Mouse (Mus musculus) CD4-positive helper T cell, adult 2 months (primary cell): ENCODE results near the gene Mcu.

ENCODE experiments used
- DNase-seq: peaks from one replicate; pipeline ENCODE4 v3.0.0-alpha.2; 2012; ENCODE audit warnings: low read depth, missing footprints, low spot score

The Mcu gene

GRCm38 (mm10) chr10:59430701-59431218, 185.7 kb downstream of the Mcu start:
- DNase-seq, result peak; percentile 71

GRCm38 (mm10) chr10:59429448-59430135, 186.9 kb downstream of the Mcu start:
- no peak for DNase-seq

GRCm38 (mm10) chr10:59426371-59426770, 190.1 kb downstream of the Mcu start:
- no peak for DNase-seq

DNA sequence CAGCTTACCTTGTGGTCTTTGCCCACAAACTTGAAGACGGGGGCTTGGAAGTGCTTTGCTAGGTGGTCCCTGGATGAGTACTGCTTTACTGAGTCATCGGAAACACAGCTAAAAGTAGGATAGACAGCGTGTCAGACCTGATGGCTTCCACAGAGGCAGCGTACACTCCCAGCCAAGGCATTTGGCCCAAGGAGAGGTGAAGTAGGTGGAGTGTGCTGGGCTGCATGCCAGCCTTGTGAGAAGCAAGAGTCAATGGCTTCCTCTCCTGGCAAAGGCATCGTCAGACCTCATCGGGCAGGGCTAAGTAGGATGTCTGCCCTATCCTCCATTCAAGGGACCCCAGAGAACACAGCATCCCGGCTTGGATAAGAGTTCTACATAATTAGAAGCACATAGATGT, 191.1 kb downstream of the Mcu start:
- no peak for DNase-seq

GRCm38 (mm10) chr10:59424453-59424852, 192.0 kb downstream of the Mcu start:
- DNase-seq, result no peak

- no peak for DNase-seq
Measured at GRCm38 (mm10) chr10:59419516-59419915, 197.0 kb downstream of the Mcu start.

DNA sequence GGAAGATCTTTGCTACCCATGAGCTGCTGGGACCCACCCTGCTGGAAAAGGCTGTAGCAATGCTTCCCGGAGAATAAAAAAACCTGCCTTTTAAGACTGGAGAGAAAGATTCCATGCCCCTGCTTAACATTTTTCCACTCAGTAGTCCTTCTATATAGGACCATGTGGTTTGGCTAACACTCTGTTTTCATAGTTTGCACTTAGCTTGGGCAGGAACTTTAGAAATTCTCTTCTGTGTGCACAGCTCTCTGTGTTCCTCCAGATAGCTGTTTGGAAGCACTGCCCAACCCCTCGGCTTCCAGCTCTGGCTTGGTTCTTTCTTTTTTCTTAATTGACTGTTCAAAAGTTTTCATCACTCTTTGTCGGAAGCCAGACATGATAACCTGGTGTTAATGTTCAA, 199.9 kb downstream of the Mcu start:
- no peak for DNase-seq

DNA sequence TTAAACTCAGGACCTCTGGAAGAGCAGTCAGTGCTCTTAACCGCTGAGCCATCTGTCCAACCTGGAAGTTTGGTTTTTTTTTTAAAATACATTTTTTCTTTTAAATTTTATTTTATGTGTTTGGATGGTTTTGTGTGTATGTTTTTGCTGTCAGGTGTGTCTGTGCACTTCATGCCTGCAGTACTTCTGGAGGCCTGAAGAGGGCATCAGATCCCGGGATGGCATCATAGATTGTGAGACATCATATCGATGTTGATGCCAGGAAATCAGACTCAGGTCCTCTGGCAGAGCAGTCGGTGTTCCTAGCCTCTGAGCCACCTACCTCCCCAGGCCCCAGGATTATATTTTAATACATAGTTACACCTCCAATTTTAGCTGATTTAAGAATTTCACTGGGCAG, 202.8 kb downstream of the Mcu start:
- DNase-seq, result no peak

DNA sequence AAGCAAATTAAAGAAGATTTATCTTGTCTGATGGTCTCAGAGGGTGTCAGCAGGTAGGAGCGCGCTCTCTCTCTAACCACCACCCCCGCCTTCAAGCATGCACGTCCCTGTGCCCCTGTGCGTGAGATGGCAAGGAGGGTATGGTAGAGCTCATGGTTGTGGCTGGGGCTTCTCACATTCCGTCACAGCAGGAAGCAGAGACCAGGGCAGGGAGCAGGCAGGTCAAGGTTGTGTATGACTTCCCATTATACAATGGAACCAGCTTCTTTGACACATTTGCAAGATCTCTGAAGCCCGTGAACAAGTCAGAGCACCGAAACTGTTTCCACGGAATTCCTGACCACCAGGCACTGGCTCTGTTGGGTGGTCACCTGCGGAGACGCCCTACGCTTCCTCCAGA, 206.2 kb downstream of the Mcu start:
- DNase-seq, result no peak

GRCm38 (mm10) chr10:59408499-59408898, 208.0 kb downstream of the Mcu start:
- DNase-seq, result no peak

DNA sequence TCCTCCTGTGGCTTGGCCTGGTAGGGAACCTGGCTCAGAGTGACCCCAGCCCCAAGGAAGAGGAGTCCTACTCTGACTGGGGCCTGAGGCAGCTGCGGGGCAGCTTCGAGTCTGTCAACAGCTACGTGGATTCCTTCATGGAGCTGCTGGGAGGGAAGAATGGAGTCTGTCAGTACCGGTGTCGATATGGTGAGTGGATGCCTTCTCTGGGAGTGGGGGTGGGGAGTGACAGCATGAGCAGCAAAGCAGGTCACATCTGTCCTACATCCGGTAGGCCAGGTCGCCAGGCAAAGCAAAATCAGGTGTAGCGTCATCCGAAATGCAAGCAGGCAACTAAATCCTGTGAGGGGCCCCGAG, 212.7 kb downstream of the Mcu start:
- no peak for DNase-seq

GRCm38 (mm10) chr10:59402899-59403792, 213.3 kb downstream of the Mcu start, which contains the start of gene Pla2g12b:
Gene Pla2g12b, plus strand, starts transcription at chr10:59403660.
- DNase-seq, result no peak
